Mouse (Mus musculus) G1E (cell line): ENCODE data around the gene Zg16. TPM values are rescaled to one million over a fixed set of nuclear protein-coding genes. Genes with fewer than 3 reads are reported as not detected.

Experiments
- ATAC-seq: 2 replicates; pipeline ENCODE4 v1.8.0; 2016; ENCODE audit warnings: mild to moderate bottlenecking; ENCODE audit not compliant: insufficient number of reproducible peaks, poor library complexity, low FRiP score, severe bottlenecking; ENCODE audit errors: extremely low read depth
- DNase-seq: peaks from one replicate; pipeline ENCODE4 v3.0.0; 2012; ENCODE audit warnings: low spot score
- H3K27me3 ChIP-seq: 2 replicates; pipeline ENCODE4 v1.6.1; 2012; ENCODE audit warnings: mild to moderate bottlenecking, low read length, inconsistent platforms; ENCODE audit not compliant: insufficient read depth
- H3K36me3 ChIP-seq: replicated peaks from 2 replicates; pipeline ENCODE3; 2012; ENCODE audit warnings: mild to moderate bottlenecking, inconsistent platforms
- H3K4me1 ChIP-seq: 2 replicates; pipeline ENCODE4 v1.6.1; 2012; ENCODE audit warnings: low read depth, low read length, inconsistent platforms, mixed read lengths; ENCODE audit not compliant: insufficient read depth
- H3K4me3 ChIP-seq: 2 replicates; pipeline ENCODE4 v1.5.1; 2012; ENCODE audit warnings: low read depth, mild to moderate bottlenecking, inconsistent platforms, low read length, moderate library complexity, mixed read lengths
- H3K9me3 ChIP-seq: replicated peaks from 2 replicates; pipeline ENCODE4 v1.6.1; 2012; ENCODE audit warnings: inconsistent platforms
- CTCF ChIP-seq: IDR thresholded peaks from 2 replicates; pipeline ENCODE4 v1.5.1; 2012; ENCODE audit warnings: low read depth, low read length, inconsistent platforms, mixed read lengths
- GATA1 ChIP-seq: IDR thresholded peaks from 2 replicates; pipeline ENCODE4 v1.6.1; 2012; ENCODE audit warnings: borderline replicate concordance, low read length, inconsistent platforms, mixed read lengths
- GATA2 ChIP-seq: IDR thresholded peaks from 2 replicates; pipeline ENCODE4 v1.6.1; 2012; ENCODE audit warnings: low read depth, low read length, inconsistent platforms, borderline replicate concordance
- POLR2AphosphoS5 ChIP-seq: IDR thresholded peaks from 2 replicates; pipeline ENCODE4 v1.6.1; 2012; ENCODE audit warnings: low read depth, low read length, inconsistent platforms; ENCODE audit not compliant: insufficient replicate concordance
- TAL1 ChIP-seq: conservative IDR thresholded peaks from 2 replicates; pipeline ENCODE4 v1.6.1; 2012; ENCODE audit warnings: low read depth, low read length, inconsistent platforms, mixed read lengths
- polyA plus RNA-seq: library from polyadenylated mRNA; stranded (reverse); fragments of >175 nt; gene quantifications from 2 replicates; pipeline ENCODE4 v1.2.3, GENCODE M21; 2012
- total RNA-seq, 2 experiments: library from RNA; stranded (forward) in 1 of 2; stranded (reverse) in 1 of 2; fragments of 200-1000 nt in 1 of 2; fragments of >200 nt in 1 of 2; fragmentation: Nextera tagmentation in 1 of 2; gene quantifications; 2 replicates each; pipeline ENCODE4 v1.2.3; 2014 to 2017

Zg16 gene
- total and polyA plus RNA-seq, 3 experiments = 2.9 TPM; not detected in 2

- Histone ChIP-seq H3K9me3 (no peaks in the 10 kb centered on the region), H3K27me3 (no peaks in the 10 kb centered on the region), H3K4me3 (no peak overlapping the region), H3K36me3 (peaks cover 76% of the 10 kb centered on the region), H3K4me1 (peaks cover 92% of the 10 kb centered on the region)
- DNase-seq = no peak
- TF ChIP-seq POLR2AphosphoS5 (no peak), CTCF (no peak), GATA2 (no peak), TAL1 (no peak), GATA1 (no peak)
- no peak for ATAC-seq
These were observed 69.2 kb downstream of the Zg16 start for GRCm38 (mm10) chr7:127017950-127018345.

DNA sequence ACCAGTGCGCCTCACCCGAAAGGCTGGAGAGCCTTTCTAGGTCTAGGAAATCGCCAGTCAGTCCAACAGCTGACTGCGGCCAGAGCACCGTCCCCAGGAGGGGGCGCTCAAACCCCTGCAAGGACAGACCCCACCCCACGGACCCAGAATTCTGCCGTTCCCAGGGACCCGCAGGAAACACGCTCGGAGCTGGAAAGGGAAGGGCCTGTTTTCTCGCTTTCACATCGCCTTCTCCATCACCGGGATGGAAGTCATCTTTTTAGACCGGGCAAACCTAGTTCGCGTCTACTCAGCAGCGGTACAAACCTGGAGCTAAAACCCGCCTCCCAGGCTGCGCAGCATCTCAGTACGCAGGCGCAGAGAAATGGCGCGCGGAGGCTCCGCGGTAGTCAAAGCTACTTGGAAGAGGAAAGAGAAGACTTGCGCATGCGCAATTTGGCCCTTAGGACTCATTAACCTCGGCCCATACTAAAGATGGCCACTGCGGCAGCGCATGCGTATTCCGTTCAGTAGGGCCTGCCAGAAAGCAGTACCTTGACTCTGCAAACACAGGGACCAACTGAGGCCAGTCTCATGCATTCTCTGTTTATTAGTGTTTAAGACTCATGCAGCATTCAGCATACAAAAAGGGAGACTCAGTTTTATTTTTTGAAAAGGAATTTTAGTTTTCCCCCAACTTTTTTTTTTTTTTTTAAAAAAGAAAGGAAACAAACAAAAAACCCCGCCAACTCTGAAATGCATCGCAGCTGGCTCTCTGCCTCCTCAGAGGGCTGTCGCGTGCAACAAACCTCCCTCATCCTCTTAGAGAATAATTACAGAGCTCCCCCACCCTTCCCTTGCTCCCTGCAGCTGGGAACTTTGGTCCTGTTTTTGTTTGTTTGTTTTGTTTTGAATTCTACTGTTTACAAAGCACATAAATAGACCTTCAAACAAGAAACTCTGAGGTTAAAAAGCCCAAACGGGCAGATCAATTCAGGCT, 69.9 kb downstream of the Zg16 start, which contains the start of gene Pagr1a:
Gene Pagr1a, minus strand, starts transcription at position 382 of the 979 bp plus-strand sequence.
- ATAC-seq = peak; percentile 67
- Histone ChIP-seq H3K36me3 (peaks cover 76% of the 10 kb centered on the region), H3K4me1 (peaks cover 92% of the 10 kb centered on the region)

DNA sequence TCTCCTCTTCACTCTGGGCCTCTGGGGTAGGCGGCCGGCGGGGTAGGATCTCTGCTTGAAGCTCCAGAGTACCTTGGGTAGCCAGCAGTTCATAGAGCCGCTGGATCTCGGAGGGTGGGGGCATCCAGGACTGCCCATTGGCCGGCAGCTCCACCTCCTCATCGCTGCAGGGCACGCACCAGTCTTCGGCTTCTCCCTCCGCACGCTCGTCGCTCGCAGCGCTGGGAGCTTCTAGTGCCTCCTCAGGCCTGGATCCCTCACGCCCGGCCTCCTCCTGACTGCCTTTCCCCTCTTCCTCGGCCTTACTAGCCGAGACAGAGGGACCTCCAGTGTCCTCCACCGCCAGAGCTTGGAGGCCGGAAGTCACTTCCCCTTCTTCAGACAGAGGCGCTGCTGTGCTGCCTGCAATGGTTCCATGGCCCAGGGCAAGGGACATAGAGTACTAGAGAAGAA, 70.6 kb downstream of the Zg16 start:
- DNase-seq (peak; percentile 61), ATAC-seq (peak; percentile 29)
- H3K4me1 ChIP-seq = peaks cover 91% of the 10 kb centered on the region

More for the DNA sequence above, 69.9 kb downstream of the Zg16 start, which contains the start of gene Pagr1a:
- Histone ChIP-seq H3K27me3 (no peaks in the 10 kb centered on the region), H3K4me3 (peak within 1 kb of the TSS; percentile 78), H3K9me3 (no peaks in the 10 kb centered on the region)
- DNase-seq = peak; percentile 83
- TF ChIP-seq GATA1 (no peak), CTCF (peak; percentile 81)

DNA sequence TGATC, 70.8 kb downstream of the Zg16 start, which contains the start of gene Pagr1b:
Gene Pagr1b, minus strand, starts transcription at position 4 of the 5 bp plus-strand sequence.
- Histone ChIP-seq H3K4me3 (peak within 1 kb of the TSS; percentile 78), H3K9me3 (no peaks in the 10 kb centered on the region), H3K4me1 (peaks cover 91% of the 10 kb centered on the region), H3K36me3 (peaks cover 75% of the 10 kb centered on the region), H3K27me3 (no peaks in the 10 kb centered on the region)
- no peak for ATAC-seq
- TF ChIP-seq CTCF (no peak), TAL1 (no peak), POLR2AphosphoS5 (no peak), GATA1 (no peak), GATA2 (no peak)
- DNase-seq = no peak

More for the DNA sequence above, 70.6 kb downstream of the Zg16 start:
- Histone ChIP-seq H3K9me3 (no peaks in the 10 kb centered on the region), H3K27me3 (no peaks in the 10 kb centered on the region), H3K36me3 (peaks cover 75% of the 10 kb centered on the region), H3K4me3 (peak overlapping the region; percentile 78)
- TF ChIP-seq GATA2 = no peak
- no peak for TF ChIP-seq GATA1
- TF ChIP-seq TAL1 = no peak
- no peak for TF ChIP-seq POLR2AphosphoS5
- TF ChIP-seq CTCF = no peak

- Histone ChIP-seq H3K4me3 (peak overlapping the region; percentile 78), H3K9me3 (no peaks in the 10 kb centered on the region), H3K27me3 (no peaks in the 10 kb centered on the region), H3K4me1 (peaks cover 91% of the 10 kb centered on the region), H3K36me3 (peaks cover 76% of the 10 kb centered on the region)
- DNase-seq (peak; percentile 65), ATAC-seq (peak; percentile 30)
- TF ChIP-seq CTCF (no peak), GATA1 (no peak), GATA2 (no peak), POLR2AphosphoS5 (no peak), TAL1 (no peak)
These were observed 71.0 kb downstream of the Zg16 start for GRCm38 (mm10) chr7:127016081-127016480.

DNA sequence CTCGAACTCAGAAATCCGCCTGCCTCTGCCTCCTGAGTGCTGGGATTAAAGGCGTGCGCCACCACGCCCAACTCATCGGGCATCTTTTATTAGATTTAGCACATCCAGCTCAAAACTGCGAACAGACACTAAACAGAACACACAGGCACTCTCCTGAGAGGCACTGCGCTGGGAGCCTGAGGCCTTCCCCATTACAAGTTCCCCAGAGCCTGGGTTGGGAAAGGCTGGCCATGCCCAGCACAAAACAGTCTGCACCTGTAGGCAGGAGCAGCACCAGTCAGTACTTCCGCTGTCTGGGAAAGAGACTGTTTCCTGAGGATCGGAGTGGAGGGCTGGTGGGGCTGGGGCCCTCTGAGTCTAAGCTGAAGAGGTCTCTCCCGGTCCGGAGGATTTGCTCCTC, 72.1 kb downstream of the Zg16 start:
- H3K4me3 ChIP-seq = peak overlapping the region; percentile 53; the same call in 1 of the 2 replicates
- ATAC-seq = no peak
- H3K4me1 ChIP-seq = peaks cover 86% of the 10 kb centered on the region

More for the DNA sequence above, 72.1 kb downstream of the Zg16 start:
- H3K9me3 ChIP-seq = no peaks in the 10 kb centered on the region
- no peak for TF ChIP-seq GATA1
- TF ChIP-seq CTCF = no peak
- TF ChIP-seq TAL1 = no peak
- no peak for TF ChIP-seq GATA2
- no peak for TF ChIP-seq POLR2AphosphoS5
- H3K27me3 ChIP-seq = no peaks in the 10 kb centered on the region
- no peak for DNase-seq
- H3K36me3 ChIP-seq = peaks cover 77% of the 10 kb centered on the region
